Mouse (Mus musculus): Measurements from ENCODE around the gene Rtn4rl1. TPM values are rescaled to one million over a fixed set of nuclear protein-coding genes. Genes with fewer than 3 reads are reported as not detected.
"Not testable (repeated sequence)": the region's sequence is repeated elsewhere in the genome, so short reads cannot be mapped to it uniquely, and the experiment has no call there.

The Rtn4rl1 gene
- polyA plus RNA-seq, 1 experiment = 23.3 TPM

DNA sequence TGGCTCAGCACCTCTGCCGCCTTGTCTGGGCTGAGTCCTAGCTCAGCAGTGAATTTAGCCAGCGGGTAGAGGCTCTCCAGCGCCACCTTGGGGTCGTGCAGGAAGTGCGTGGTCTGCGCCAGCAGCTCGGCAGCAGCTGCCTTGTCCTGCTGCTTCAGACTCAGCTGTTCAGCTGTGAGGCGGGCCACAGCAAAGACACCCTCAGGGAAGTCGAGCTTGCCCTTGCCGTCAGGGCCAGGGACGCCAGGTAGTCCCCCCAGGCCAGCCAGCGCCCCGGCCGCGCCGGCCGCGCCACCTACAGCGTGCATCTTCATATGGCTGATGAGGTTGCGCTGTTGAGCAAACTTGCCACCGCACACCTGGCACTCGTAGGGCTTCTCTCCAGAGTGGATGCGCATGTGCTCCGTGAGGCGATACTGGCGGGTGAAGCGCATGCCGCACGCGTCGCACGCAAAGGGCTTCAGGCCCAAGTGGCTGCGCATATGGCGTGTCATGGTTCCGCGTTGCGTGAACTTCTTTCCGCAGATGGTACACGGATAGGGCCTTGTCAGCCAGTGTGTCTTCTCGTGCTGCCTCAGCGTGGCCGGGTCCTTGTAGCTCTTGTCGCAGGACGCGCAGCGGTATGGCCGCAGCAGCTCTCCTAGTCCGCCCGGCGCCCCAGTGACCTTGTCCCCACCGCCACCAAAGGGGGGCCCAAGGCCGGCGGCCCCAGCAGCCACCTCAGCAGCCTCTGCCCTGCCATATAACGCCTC, 28.0 kb upstream of the Rtn4rl1 start:
- peak; percentile 84 for DNase-seq (ENCODE audit: low spot score)

DNA sequence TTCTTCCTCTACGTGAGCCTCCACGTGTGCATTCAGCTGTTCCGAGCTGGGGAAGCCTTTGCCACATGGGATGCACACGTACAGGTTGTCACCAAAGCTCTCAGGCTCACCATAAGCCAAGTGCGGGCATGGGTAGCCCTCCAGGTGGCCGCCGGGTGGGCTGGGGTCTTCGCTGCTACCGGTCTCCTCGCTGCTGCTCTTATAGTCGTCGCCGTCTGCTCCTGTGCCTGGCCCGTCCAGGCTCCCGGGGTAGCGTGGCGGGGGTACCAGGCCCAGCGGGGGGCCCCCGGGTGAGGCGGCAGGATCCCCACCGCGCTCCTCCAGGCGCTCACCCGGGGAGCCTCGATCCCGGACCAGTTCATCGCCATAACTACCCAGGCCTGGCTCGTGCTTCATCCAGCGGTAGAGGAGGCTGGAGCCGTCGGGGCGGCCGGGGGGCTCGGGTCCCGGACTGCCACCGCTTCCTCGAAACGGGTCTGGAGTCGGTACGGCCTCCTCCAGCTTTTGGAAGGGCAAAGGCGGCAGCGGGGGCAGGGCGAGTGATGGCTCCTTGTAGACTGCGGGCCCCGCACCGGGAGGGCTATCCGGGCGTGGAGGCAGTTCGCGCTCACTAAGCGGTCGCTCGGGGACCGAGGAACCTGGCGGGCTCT, 27.3 kb upstream of the Rtn4rl1 start:
- no peak for DNase-seq (ENCODE audit: low spot score)

DNA sequence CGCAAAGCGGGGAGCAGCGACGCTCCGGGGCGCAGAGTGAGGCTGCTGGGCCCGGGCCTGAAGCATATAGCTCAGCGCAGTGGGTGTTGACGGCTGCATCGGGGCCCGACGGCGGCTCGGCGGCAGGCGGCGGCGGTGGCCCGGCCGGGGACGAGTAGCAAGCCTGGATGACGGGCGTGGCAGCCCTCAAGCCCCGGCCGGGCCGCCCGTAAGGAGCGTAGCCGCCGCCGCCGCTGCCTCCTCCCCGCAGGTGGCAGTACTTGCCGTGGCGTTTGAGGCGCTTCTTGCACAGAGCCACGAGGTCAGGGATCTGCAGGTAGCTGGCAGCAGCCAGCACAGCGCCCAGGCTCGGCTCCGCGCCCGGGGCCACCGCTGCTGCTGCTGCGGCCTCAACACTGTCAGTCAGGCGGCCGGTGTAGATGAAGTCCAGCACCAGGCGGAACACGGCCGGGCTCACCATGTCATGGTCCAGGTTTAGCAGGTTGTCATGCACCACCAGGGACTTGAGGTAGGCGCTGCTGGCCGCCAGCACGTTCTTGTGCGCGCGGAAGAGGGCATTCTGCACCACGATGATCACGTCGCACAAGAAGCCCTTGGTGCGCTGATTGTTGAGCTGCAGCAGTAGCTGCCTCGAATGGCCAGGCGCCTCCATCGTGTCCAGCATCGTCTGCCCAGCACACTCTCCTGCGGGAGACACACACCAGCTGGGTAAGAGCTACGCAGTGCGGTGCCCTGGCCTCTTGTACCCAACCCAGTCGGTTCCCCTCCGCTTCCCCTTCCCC, 26.5 kb upstream of the Rtn4rl1 start:
- peak; percentile 40 for DNase-seq (ENCODE audit: low spot score)

- DNase-seq (ENCODE audit: low spot score) = peak; percentile 44
These were observed 25.7 kb upstream of the Rtn4rl1 start for GRCm38 (mm10) chr11:75167643-75168589.

GRCm38 (mm10) chr11:75168590-75169361, 24.8 kb upstream of the Rtn4rl1 start:
- peak; percentile 82 for DNase-seq (ENCODE audit: low spot score)

- peak; percentile 21 for DNase-seq (ENCODE audit: low spot score)
These were observed 24.0 kb upstream of the Rtn4rl1 start, which contains the start of gene Hic1 for GRCm38 (mm10) chr11:75169405-75170080. Gene Hic1, minus strand, starts transcription at chr11:75169519.

DNA sequence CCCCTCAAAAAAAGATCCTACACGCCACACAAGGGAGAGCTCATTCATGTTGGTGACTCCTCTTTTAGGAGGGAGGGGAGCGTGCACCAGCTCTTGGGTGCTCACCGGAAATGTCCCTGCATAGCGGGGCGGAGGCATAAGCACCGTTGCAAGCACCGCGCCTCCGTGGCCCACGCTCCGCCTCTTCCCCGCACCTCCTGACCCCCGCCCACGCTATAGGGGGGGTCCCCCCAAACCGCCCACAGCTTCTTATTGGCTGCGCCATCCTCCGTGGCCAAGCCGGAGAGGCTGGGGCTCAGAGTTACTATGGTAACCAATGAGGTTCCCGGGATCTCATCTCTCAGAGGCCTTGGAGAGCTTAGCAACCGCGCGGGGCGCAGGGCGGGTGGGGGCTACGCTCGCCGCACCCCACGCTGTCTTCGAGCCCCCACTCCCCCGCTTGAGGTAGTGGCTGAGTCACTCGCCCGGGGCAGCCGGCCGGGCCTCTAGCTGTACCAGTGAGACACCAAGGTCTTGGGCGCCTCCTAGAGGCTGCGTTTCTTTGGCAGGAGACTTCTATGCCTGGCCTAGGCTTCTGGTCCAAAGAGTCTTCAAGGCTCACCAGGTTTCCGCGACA, 23.3 kb upstream of the Rtn4rl1 start:
- DNase-seq (ENCODE audit: low spot score) = peak; percentile 89

DNA sequence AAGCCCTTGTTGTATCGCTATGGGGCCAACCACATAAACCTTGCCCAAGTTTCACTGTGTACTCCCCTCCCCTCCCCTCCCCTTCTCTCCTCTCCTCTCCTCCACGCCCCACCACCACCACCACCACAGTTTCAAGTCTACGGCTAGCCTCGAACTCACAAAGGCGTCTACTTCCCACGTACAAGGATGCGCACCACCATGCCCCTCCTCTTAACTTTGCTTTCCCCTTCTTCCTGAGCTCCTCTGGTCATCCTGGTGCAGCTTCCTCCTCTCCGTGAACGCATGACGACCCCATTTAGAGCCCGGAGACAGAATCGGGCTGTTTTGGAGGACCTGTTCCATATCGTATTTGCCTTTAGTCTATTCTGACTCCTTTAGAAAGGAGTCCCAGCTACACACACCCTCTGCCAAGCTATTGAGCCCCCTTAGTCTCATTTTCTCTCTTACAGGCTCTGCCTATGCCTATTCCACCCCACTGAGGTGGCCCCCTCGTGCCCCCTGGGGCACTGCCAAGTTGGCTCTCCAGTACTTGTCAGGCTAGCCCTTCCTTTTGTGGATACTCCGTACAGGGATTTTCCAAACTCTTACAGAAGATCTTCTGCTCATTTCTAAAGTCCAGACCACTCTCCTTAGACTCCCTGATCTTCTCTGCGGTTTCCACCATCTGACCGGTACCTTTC, 22.3 kb upstream of the Rtn4rl1 start:
- peak; percentile 20 for DNase-seq (ENCODE audit: low spot score)

DNA sequence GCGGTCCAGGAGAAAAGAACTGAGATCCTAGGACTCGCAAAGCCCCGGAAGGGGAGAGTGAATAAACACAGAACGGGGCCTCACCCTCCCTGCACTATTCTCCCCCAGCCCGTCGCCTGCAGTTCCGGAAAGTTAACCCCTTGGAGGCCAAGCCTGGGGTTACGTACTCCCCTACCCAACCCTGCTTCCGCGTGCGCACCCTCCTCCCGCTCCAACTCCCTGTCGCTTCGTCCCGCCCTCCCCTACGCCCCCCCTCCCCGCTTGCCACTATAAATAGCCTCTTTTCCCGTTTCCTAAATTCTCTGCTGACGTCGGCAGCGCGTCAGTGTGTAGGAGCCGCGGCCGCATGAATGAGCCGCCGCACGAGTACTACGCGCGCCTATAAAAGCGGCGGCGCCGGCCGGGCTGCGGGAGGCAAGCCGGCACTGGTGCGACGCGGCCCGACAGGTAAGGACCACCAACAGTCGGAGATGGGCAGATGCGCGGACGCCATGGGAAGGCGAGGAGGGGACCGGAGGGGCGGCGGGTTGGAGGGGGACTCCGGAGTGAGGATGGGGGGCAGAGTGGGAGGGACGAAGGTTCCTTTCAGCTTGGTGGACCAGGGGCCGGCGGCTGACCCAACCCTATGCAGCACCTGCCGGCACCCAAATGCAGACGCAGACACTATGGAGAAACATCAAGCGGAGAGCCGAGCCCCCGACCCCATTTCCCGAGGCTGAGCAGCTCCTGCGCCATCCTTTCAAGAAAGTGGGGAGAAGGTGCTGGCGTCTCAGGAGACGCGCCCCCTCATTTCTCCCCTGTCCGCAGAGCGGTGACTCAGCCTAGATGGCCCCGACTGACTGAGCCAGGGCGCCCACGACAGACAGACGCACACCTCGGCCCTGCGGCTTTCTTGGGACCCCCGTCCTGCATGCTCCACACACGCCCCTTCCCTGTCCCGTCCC, 21.2 kb upstream of the Rtn4rl1 start:
- DNase-seq (ENCODE audit: low spot score) = peak; percentile 25

DNA sequence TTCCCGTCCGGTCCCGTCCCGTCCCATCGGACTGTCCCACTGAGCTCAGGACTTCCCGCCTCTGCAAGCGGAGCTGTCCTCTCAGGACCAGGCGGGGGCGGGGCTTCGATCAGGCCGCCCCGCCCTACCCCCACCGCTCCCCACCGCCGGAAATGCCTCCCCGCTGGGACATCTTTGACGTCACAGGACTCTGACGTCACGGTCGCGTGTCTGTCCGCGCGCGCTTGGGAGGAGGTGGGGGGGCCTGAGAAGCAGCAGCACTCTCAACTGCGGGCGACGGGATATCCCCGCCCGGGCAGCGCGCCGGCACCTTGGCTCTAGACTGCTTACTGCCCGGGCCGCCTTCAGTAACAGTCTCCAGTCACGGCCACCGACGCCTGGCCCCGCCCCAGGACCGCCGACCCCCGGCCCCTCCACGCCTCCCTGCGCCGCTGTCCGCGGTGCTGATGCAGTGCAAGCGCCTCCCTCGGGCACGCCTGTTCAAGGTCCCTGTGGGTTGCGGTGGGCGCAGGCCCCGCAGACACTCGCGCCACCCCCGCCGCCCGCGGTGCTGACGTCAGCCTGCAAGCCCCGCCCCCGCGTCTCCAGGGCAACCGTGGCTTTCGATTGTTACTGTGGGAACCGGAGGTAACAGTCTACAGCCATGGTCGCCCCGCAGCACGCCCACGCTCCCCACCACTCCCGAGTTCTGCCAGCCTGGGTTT, 20.3 kb upstream of the Rtn4rl1 start:
- DNase-seq (ENCODE audit: low spot score) = peak; percentile 61

- no peak for DNase-seq (ENCODE audit: low spot score)
These were observed 19.8 kb upstream of the Rtn4rl1 start for GRCm38 (mm10) chr11:75173799-75174165.

DNA sequence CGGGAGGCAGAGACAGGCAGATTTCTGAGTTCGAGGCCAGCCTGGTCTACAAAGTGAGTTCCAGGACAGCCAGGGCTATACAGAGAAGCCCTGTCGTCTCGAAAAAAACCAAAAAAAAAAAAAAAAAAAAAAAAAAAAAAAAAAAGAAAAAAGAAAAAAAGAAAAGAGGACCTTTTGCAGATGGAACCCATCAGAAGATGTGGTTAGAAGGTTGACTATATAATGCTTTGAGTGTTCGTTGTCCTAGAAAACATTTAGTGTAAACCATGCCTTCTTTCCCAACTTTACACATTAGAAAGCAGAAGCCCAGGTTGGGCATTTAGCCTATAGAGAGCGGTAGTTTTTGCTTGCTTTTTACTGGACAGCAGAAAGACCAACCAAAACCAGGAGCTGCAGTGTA, 19.0 kb upstream of the Rtn4rl1 start:
- not testable (repeated sequence) for DNase-seq (ENCODE audit: low spot score)

GRCm38 (mm10) chr11:75178011-75178410, 15.6 kb upstream of the Rtn4rl1 start:
- DNase-seq (ENCODE audit: low spot score) = no peak

GRCm38 (mm10) chr11:75178672-75179208, 14.8 kb upstream of the Rtn4rl1 start, which contains the start of gene Ovca2:
Gene Ovca2, minus strand, starts transcription at chr11:75178835.
- peak; percentile 80 for DNase-seq (ENCODE audit: low spot score)

GRCm38 (mm10) chr11:75183917-75184570, 9.5 kb upstream of the Rtn4rl1 start:
- DNase-seq (ENCODE audit: low spot score) = no peak

- DNase-seq (ENCODE audit: low spot score) = no peak
These were observed 9.0 kb upstream of the Rtn4rl1 start for GRCm38 (mm10) chr11:75184573-75184972.
